ENCODE assay signal across 28 mouse cellular contexts in the genomic region with DNA sequence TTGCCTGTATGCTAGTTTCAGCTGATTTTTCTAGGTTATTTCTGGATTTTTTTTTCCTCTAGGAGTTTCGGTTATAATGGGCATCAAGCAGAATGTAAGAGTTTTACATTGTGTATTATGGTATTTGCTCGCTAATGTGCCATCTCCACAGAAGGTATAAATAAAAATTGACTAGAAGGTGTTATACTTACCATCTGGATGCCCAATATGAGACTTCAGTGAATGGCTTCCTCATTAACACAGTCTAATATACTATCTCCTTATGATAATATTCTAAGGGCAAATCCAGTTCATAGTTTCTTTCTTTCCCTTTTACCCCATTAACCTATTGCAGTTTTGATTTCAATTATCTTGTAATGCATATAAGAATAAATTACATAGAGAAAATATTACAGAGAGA.
"Had no signal": no experiment of that assay in that cellular context is flagged by ENCODE, and none has a peak within 500 bp of the region (broad histone marks: within the 10 kb centered on the region; RNA-seq: fewer than 3 reads in every experiment).

No protein-coding gene starts in this region.

- H3K27ac ChIP-seq: heart, adult 2 months; heart, embryonic 13.5 days; heart, embryonic 15.5 days; hindbrain, embryonic 13.5 days; hindbrain, embryonic 15.5 days; hindbrain, postnatal 0 days; kidney, embryonic 15.5 days; kidney, postnatal 0 days; left cerebral cortex, adult 2 months; limb, embryonic 10.5 days; limb, embryonic 12.5 days; liver, embryonic 13.5 days; liver, embryonic 15.5 days had no signal

- DNase-seq: gastrocnemius, postnatal 14 days; gastrocnemius, postnatal 36 days; heart, adult 11 months; heart, adult 2 months; heart, postnatal 14 days; heart, postnatal 36 days; kidney, adult 11 months; kidney, adult 2 months; kidney, adult 9 months; kidney, postnatal 14 days; kidney, postnatal 36 days; liver; liver, embryonic 13.5 days; liver, postnatal 0 days had no signal

- H3K36me3 ChIP-seq: heart, embryonic 13.5 days; heart, embryonic 15.5 days; hindbrain, embryonic 13.5 days; hindbrain, embryonic 15.5 days; kidney, embryonic 15.5 days; limb, embryonic 10.5 days; limb, embryonic 12.5 days; liver, embryonic 13.5 days; liver, embryonic 15.5 days had no signal

- H3K4me1 ChIP-seq: heart, embryonic 13.5 days; heart, embryonic 15.5 days; hindbrain, embryonic 13.5 days; hindbrain, embryonic 15.5 days; kidney, embryonic 15.5 days; limb, embryonic 10.5 days; limb, embryonic 12.5 days; liver, embryonic 13.5 days; liver, embryonic 15.5 days had no signal

- H3K4me2 ChIP-seq: heart, embryonic 11.5 days; heart, embryonic 13.5 days; heart, embryonic 15.5 days; hindbrain, embryonic 13.5 days; hindbrain, embryonic 15.5 days; kidney, embryonic 15.5 days; limb, embryonic 12.5 days; liver, embryonic 11.5 days; liver, embryonic 13.5 days; liver, embryonic 15.5 days had no signal

- H3K9ac ChIP-seq: heart, embryonic 13.5 days; heart, embryonic 15.5 days; hindbrain, embryonic 13.5 days; hindbrain, embryonic 15.5 days; kidney, embryonic 15.5 days; limb, embryonic 12.5 days; liver, embryonic 13.5 days; liver, embryonic 15.5 days; liver, postnatal 0 days had no signal

- ATAC-seq: hindbrain, postnatal 0 days; intestine, embryonic 16.5 days; liver, postnatal 0 days had no signal

- H3K27me3 ChIP-seq: heart, embryonic 13.5 days; heart, embryonic 15.5 days; hindbrain, embryonic 13.5 days; hindbrain, embryonic 15.5 days; kidney, embryonic 15.5 days; limb, embryonic 12.5 days; liver, embryonic 13.5 days; liver, embryonic 15.5 days had no signal

- H3K9me3 ChIP-seq: heart, embryonic 13.5 days; heart, embryonic 15.5 days; hindbrain, embryonic 13.5 days; hindbrain, embryonic 15.5 days; kidney, embryonic 15.5 days; limb, embryonic 10.5 days; limb, embryonic 12.5 days; liver, embryonic 13.5 days; liver, embryonic 15.5 days had no signal

- H3K4me3 ChIP-seq: heart, adult 2 months; heart, embryonic 13.5 days; heart, embryonic 15.5 days; hindbrain, embryonic 13.5 days; hindbrain, embryonic 15.5 days; kidney, embryonic 15.5 days; left cerebral cortex, adult 2 months; limb, embryonic 10.5 days; limb, embryonic 12.5 days; liver, embryonic 13.5 days; liver, embryonic 15.5 days had no signal
